Mouse (Mus musculus): ENCODE results near the gene Nell1.

Gene Nell1

DNA sequence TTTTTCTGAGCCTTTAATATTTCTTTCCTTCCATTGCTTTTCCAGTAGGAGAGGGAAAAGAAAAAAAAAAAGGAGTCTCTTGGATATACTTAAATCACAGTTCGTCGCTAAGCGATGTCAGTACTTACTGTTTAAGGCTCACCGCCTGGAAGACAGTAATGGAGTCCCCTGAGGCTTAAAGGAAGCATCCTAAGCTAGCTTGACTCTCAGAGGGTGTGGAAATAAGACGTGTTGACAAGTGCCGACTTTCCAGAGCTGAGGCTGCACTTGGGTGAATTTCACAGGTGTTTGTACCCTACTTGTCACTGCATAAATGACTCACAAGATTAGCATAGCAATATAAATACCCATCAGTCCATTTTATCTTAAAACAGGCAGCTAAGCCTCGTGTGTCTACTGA is 599.2 kb downstream of the Nell1 start:
- DNase-seq: no peak

DNA sequence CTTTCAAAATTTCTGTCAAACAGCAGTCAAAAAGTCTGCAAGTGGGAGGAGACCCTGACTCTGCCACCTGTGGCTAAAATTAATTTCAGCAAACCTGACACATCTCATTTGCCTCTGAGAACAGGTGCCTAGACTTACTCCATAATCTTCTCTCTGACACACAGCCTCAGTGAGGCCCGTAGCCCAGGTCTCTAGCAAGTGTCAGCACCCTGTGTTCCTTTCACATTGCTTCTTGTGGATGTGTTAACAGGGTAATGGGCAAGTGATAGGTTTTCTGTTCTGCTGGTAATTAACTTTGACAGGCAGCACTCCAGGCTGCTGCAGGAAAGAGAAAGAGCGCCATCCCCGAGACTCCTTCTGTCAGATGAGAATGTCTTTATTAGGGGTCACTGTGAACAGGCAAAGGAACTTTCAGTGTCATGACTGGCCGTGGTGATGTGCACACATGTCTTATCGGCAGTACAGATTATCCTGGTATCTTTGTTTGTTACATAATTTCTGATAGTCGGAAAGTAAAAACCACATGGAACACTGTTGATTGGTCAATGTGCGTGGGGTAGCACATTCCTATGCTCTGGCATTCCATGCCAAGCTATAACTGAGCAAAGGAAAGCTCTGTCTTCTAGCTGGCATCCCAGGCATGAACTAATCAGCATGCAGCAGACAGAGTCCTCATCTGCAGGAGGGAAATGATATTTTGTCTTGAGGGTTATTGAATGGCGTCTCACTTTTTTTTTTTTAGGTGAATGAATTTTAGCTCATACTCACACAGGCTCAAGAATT is 614.2 kb downstream of the Nell1 start:
- DNase-seq: no peak

DNA sequence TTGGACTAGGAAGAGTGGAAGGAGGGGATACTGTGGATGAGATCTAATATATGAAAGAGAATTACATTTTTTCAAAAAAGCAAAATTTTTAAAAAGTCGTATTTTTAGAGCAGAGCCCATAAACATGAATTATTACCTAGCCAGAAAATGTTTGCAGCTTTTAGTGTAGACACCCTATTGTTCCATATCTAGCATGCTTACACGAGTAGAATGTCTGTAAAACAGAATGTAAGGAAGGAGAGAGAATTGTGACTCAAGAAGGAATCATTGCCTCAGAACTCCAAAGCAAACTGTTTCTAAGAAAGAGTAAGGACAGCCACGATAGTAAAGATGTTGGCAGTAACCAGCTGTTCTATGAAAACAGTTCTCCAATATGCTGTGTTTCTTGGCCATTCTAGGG is 624.2 kb downstream of the Nell1 start, which contains the start of gene 4933405O20Rik:
Gene 4933405O20Rik, plus strand, starts transcription at position 301 of the 400 bp plus-strand sequence.
- no peak for DNase-seq

DNA sequence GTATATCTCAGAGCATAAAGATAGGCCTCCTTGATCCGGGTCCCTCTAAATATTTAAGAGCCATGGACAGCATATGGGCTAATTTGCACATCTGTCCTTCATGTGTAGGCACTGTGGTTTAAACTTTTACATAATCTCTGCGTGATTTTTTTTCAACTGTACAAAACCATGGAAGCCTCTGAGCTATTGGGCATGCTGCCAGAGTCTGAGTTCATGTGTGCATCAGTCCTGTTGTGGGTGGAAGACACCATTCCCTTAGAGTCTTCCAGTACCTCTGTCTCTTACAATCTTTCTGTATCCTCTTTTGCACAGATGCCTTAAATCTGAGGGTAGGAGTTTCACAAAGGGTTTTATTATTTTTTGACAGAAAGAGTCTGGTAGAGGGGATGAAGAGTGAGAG is 639.4 kb downstream of the Nell1 start:
- DNase-seq: no peak

DNA sequence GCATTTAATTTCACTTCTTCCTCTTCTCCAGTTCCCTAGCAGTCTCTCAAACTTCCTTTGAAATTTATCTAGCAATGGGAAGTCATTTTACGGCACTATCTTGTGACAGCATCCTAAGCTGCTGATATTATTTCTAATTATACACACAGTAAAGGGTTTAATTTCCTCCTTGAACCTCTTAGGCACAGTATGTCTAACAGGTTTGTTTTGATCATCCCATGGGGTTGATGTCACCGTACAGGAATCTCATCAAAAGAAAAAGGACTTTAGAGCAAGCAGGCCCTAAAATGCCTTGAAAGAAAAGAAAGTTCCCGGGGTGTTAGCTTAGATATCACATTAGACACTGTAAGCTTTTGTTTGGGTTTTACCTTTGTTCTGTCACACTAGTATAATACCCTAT is 654.5 kb downstream of the Nell1 start:
- DNase-seq: no peak

DNA sequence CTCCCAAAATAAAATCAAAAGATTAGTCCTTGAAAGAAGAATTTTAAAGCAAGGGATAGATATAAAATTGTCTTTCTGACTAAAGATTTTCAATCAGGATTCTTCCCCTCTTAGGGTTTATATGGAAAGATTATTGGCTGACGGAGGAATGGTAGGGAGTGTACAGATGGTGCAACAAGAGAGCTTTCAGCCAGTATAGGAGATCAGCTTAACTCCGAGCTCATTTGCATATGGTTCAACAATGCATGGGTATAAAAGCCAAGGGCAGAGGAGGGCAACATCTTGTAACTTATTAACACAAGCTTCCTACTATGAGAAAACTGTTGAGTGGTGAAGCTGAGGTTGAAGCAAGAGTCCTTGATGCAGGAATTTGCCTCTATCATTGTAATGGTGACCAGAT is 658.5 kb downstream of the Nell1 start:
- no peak for DNase-seq

DNA sequence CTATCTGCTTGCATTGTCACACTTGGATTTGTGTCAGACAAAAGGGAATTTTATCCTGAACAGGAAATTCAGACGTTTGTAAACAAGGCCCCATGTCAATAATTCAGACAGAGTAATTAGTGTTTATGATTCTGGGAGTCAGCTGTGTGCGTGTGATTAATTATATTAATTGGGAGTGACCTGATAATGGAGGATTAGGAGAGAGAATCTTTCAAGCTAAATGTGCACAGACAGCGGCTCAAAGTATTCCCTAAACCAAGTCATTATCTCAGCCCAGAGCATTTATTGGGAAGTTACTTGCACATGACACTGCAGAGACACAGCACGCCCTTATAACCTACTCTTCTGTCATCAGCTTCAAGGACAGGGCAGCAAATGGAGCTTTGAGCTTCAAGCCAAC is 697.6 kb downstream of the Nell1 start:
- no peak for DNase-seq

DNA sequence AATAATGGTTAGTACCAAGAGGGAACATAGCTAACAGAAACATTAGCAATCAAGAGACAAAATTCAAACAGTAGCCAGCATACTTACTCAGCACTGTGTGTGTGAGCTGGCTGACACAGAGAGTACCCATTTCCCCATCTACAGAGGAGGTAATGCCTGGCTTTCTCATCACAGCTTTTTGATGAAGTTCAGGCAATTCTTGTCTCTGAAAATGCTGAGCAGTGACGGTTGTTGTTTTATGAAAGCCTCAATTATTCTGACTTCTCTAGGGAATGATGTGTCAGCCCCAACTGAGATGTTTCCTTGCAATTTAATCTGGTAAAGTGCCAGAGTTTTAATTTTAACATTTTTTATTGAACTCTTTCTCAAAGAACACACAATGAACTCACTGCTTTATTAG is 700.8 kb downstream of the Nell1 start:
- DNase-seq: no peak

DNA sequence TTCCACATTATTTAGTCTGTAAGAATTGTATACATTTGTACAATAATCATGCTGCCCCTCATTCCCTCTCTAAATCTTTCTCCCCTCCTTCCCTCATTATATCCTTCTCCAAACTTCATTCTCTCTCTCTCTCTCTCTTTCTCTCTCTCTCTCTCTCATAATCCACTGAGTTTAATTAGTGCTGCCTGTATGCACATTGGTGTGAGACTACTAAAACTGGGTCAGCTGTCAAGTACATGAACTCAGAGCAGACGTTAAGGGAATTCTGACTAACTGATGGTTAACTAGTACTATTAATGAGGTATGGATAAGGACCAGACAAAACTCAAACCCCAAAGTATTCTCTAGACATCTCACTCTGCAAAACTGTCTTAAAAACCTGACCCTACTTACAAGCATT is 702.8 kb downstream of the Nell1 start:
- no peak for DNase-seq

DNA sequence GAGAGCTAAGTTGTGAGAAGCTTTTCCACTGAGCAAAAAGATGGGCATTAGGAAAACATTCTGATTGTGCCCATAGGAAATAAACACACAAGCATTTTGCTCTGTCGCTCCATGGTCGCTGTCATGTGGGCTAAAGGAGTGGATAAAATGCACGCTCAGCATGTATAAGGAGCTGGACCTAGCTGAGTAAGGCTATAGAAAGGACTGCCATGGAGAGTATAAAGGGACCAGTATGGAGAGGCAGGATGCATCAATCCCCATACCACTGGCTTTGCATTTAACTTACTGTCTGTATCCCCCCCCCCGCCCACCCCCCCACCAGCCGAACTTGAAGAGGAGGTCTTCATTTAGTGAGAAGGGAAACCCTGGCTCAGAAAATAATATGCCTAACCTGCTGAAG is 711.7 kb downstream of the Nell1 start:
- DNase-seq: no peak

DNA sequence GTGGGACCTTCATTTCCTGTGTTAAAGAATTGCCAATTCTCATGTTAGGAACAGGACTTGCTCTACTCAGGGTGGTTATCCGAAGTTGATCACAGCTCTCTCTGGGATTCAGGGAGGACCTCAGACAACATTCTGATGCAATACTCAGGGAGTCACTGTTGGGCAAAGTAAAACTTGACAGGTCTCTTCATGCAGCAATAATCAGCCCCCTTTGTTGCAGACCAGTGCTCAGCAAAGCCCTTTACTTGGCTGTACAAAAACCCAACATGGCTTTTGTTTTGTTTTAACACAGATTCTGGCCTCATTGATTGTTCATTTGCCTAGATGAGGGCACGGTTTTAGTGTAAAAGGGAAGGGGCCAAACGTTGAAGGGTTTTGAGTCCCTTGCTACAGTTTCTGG is 750.5 kb downstream of the Nell1 start:
- no peak for DNase-seq

DNA sequence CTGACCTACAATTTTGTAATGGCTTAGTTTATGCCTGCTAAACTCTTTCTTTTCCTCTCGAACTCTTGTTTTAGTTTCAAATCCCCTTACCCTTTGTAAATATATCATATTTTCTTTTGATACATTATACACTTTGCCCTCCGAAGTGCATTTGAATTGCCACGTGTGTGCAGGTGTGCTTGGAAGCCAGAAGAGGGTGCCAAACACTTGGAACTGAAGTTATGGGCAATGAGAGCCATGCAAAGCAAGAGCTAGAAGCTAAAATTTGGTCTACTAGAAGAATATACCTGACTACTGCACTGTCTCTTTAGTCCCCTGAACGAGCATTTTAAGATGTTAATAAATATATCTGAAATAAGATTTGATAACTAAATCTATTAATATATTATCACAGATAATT is 756.3 kb downstream of the Nell1 start:
- DNase-seq: no peak

DNA sequence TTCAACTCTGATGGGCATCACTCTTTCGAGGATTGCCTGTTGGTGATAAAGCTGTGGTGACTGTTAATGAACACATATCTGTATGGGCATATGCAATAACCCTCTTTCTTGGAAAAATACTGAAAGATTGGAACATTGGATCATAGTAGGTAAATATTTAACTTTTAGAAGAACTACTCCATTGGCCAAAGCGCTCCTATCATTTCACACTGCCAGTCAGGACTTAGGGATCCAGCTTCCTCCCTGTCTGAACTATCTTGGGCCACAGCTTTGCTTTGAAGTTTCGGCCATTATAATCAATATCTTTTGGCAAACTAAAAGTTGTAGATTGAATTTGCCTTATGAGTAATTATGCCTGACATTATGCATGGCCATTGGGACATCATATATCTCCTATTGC is 780.9 kb downstream of the Nell1 start:
- DNase-seq: no peak

DNA sequence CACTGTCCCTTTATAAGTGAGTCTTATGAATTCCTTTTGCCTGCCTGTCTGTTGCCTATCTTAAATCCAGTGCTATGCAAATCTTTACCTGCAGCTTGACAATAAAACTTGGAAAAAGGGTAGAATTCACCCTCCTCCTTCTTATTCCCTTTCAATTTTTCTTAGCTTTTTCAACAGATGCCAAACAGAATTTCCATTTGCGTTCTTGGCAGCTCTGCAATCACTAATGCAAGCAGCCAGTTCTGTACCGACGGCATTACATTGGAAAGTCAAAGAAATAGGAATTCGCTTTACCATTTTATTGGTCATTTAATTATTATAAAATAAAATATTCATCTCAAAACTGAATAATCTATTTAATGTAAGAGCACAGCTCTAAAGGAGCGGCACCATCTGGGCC is 781.7 kb downstream of the Nell1 start:
- no peak for DNase-seq

DNA sequence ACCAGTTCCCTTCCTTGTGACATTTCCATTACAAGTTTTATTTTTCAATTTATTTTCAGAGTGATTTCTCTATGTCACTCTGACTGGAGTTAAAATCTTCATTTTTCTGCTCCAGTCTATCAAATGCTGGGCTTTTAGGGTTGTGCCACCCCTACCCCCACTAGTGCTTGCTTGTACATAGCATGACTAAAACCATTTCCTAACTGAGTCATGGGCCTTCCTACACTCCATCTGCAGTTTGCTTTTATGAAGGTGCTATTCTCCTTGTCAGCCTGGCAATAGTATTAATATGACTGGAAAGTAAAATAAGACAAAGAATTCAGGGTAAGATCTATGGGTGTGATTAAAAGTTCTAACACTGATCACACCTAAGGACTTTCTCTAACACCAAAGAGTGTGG is 798.9 kb downstream of the Nell1 start:
- DNase-seq: no peak

DNA sequence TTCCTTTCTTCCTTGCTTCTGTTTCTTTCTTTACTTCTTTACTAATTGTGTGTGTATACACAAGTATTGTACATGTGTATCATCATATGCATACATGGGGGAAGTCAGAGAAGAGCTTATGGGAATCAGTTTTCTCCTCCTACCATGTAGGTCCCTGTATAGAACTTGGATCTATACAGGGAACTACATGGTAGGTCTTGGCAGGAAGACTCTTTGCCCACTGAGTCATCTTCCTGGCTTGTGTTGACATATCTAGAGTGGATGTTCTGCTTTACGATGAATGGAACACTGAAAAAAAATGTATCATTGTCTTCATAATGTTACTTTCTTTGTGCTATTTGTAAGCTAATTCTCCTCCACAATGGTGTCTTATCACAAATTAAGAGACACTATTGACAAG is 806.4 kb downstream of the Nell1 start:
- no peak for DNase-seq

DNA sequence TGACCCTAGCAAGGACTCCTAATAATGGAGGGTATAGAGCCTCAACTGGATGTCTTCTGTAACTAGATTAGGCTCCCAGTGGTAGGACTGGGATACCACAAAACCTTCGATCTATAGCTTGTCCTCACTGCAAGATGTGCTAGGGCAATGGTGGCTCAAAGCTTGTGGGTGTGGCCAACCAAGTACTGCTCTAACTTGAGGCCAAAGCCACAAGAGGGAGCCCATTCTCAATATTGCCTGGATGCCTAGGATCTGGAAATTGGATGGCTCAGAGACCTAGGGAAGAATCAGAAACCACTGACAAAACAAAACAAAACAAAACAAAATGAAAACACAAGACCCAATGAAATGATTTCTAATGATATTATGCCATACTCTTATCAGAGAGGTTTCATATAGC is 809.0 kb downstream of the Nell1 start:
- peak; percentile 0 for DNase-seq

DNA sequence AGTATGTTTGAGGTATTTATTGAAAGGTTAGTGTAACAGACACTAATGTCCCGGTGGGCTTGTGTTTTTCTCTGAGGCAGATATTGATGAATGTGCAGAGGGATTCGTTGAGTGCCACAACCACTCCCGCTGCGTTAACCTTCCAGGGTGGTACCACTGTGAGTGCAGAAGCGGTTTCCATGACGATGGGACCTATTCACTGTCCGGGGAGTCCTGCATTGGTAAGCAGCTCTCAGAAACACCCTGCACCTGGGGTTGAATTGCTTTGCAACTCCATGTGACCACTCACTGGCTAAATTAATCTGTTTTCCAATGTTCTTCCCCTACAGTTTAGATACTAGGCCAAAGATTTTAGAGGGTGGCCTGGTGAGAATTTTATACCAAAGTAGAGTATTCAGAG is 851.5 kb downstream of the Nell1 start:
- DNase-seq: no peak

DNA sequence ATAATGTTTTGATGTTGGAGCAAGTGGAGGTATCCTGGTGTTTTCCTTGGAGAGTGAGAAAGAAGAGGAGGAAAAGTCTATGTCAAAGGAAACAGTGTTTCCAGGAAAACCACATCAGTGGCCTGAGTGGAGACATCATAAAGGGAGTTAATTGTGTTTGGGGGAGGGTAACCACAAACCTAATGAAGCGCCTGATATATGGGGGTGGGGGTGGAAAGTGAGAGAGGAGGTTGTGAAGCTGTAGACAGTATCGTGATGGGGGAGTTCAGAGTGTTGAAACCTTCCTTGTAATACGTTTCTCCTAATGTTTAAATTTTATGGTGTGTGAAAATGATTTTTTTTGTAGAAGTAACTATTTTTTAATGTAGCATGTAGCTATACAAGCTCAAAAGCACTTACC is 858.1 kb downstream of the Nell1 start:
- DNase-seq: no peak

DNA sequence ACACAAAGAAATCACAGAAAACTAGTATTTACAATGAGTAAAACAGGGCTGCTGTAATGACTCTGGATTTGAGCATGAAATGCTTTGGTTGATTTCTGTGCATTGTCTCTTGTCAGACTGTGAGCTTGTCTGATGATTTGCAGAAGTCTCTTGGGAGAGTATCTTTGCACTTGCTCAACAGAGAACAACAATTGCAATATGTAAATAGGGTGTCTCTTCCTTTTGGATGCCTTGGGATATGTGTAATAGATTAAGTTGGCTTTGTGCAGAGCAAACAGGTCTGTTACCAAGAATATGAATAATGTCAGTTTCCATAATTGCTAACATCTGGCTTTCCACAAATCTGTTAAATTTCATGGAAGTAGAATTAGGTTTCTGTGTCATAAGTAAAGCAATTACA is 868.0 kb downstream of the Nell1 start:
- DNase-seq: no peak

DNA sequence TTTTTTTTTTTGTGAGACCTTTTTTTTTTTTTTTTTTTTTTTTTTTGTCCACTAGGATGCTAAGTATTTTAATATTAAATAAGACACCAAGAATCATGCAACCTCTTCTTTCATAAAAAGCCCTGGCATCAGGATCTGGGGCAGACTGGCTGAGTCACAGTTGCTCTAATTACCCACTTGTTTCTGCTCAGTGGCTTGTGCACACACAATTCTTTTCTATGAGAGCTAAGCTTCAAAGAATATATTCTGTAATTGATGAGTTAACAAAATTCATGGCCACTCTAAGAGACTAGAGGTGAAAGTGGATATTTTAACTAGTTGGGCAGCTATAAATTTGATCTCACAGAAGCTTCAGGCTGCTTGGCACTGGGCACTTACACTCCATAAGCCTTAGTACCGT is 873.3 kb downstream of the Nell1 start:
- no peak for DNase-seq

DNA sequence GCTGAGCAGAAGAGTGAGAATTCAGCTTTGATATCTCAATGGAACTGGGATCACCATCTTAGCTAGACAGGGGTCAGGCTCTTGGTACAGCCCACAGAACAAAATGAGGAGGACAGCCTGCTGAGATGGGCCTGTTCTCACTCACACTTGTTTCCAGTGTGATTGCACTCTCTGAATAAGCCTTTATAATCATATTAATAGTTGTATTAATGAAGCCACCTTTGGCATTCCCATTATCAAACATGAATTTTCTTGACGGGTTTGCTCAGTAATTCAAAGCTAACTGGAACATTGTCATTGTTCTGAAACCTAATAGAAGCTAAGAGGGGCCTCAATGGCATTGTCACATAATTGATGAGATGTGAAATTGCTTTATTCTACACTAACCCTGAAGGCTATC is 875.6 kb downstream of the Nell1 start:
- DNase-seq: no peak

DNA sequence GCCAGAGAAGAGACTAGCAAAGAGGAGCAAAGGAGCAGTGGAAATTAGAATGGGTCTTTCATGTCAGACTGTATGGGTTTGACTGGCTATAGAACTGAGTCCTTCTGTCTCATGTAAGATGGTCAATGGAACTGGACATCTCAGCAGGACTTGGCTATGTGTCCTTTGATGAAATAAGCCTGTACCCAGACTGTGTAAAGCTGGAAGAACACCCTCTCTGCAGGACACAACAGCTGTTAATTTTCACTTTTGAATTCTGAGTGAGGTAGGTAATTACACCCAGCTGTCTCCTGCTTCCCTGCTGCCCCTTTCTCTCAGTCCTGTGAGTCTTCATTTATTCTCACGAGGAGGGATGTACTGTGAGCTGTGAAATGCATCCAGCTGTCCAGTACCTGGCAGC is 895.5 kb downstream of the Nell1 start:
- DNase-seq: no peak

DNA sequence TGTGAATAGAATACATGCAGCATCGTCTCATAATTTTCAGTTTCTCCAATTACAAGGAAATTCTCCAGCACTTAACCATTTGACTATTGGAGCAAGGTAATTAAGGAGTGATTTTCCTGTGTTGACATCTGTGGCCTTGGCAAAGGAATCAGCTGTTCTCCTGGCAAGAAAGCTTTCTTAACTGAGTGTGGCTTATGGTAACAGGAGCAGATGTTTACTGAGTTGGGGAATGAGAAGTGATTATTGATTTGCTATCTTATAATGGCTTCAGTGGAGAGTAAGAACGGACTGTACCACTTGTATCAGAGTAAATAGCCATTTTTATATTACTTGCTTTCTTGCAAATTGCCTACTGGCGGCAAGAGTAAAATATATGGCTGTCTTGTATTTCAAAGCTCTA is 913.0 kb downstream of the Nell1 start:
- no peak for DNase-seq

DNA sequence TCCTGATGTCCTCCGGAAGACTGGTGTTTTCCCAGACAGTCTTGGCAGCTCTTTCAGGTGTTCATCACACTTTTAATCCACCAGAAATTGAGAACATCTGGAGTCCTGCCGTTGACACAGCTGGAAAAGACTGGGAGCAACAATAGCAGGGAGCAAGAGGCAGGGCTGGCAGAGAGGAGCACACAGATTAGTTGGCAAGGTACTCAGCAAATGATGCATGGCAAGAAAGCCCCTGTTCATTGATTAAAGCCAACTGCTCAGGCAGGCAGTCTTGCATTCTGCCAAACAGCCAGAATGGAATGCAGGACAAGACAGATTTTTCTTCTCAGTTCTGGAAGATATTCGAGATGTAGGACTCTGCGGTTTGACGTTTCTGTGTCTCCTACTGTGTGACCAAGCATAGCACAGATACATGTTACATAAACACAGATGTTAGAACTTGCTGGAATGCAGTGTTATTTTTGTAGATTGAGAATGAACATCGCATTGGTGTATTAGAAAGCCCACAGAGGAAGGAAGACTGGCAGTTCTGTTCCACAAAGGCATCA is 925.0 kb downstream of the Nell1 start:
- DNase-seq: peak; percentile 12
